Mouse (Mus musculus): ENCODE data around the gene Rims3.

GRCm38 (mm10) chr4:120928686-120929085 is 74.1 kb downstream of the Rims3 start:
- no peak for TF ChIP-seq GATA1 (IDR thresholded peaks at IDR 0.05; ENCODE audit: borderline replicate concordance, low read length)
- TF ChIP-seq FLI1 (IDR thresholded peaks at IDR 0.05; ENCODE audit: low read length) = no peak

All from megakaryocyte, embryonic 14.5 days (primary cell).